Mouse (Mus musculus): ENCODE measurements around the gene Cma1. TPM values are rescaled to one million over a fixed set of nuclear protein-coding genes. Genes with fewer than 3 reads are reported as not detected.
"Not testable (repeated sequence)": the region's sequence is repeated elsewhere in the genome, so short reads cannot be mapped to it uniquely, and the experiment has no call there.

The Cma1 gene
- polyA plus RNA-seq (2012; rRNA removed): 0.20 and 0.21 TPM in 2 replicates

- WGBS: 51% methylated on average over 4 of the region's 4 CpGs
- DNase-seq (ENCODE audit: low read depth, low spot score): no peak
Observed at GRCm38 (mm10) chr14:55944575-55944974, at the start of gene Cma1. Gene Cma1 (minus strand): TSS chr14:55944675.

- not testable (repeated sequence) for DNase-seq (ENCODE audit: low read depth, low spot score)
- 70% methylated on average over 2 of the region's 3 CpGs for WGBS
Observed at GRCm38 (mm10) chr14:55987464-55987863, 43.0 kb upstream of the Cma1 start.

- DNase-seq (ENCODE audit: low read depth, low spot score): not testable (repeated sequence)
- 77% methylated on average over 2 of the region's 2 CpGs for WGBS
Observed at GRCm38 (mm10) chr14:55963900-55964299, 19.4 kb upstream of the Cma1 start.

- no peak for DNase-seq (ENCODE audit: low read depth, low spot score)
- WGBS: 41% methylated on average over 1 of the region's 1 CpGs
Observed at GRCm38 (mm10) chr14:55963263-55963662, 18.8 kb upstream of the Cma1 start.

- no peak for DNase-seq (ENCODE audit: low read depth, low spot score)
- 67% methylated on average over 6 of the region's 6 CpGs for WGBS
Observed at GRCm38 (mm10) chr14:55950346-55951030, 6.0 kb upstream of the Cma1 start, which contains the start of gene Cma2. Gene Cma2 (plus strand): TSS chr14:55950980.

GRCm38 (mm10) chr14:55946269-55946969, 1.9 kb upstream of the Cma1 start:
- 39% methylated on average over 2 of the region's 2 CpGs for WGBS
- DNase-seq (ENCODE audit: low read depth, low spot score): no peak

GRCm38 (mm10) chr14:55943601-55944000, 874 bp downstream of the Cma1 start:
- WGBS: 76% methylated on average over 11 of the region's 11 CpGs
- no peak for DNase-seq (ENCODE audit: low read depth, low spot score)

- 34% methylated on average over 7 of the region's 7 CpGs for WGBS
Observed at GRCm38 (mm10) chr14:55940070-55940800, 4.2 kb downstream of the Cma1 start.

GRCm38 (mm10) chr14:55933586-55933985, 10.9 kb downstream of the Cma1 start:
- no peak for DNase-seq (ENCODE audit: low read depth, low spot score)
- WGBS: 17% methylated on average over 7 of the region's 7 CpGs

More at GRCm38 (mm10) chr14:55940070-55940800, 4.2 kb downstream of the Cma1 start:
- DNase-seq (ENCODE audit: low read depth, low spot score): no peak

GRCm38 (mm10) chr14:55929263-55929997, 15.0 kb downstream of the Cma1 start:
- no peak for DNase-seq (ENCODE audit: low read depth, low spot score)
- 45% methylated on average over 12 of the region's 12 CpGs for WGBS

GRCm38 (mm10) chr14:55926847-55927246, 17.6 kb downstream of the Cma1 start:
- DNase-seq (ENCODE audit: low read depth, low spot score): no peak
- WGBS: 86% methylated on average over 4 of the region's 4 CpGs

GRCm38 (mm10) chr14:55922475-55923232, 21.8 kb downstream of the Cma1 start:
- DNase-seq (ENCODE audit: low read depth, low spot score): no peak
- WGBS: 24% methylated on average over 7 of the region's 7 CpGs

- peak; percentile 72 for DNase-seq (ENCODE audit: low read depth, low spot score)
Observed at GRCm38 (mm10) chr14:55918240-55919082, 26.0 kb downstream of the Cma1 start.

GRCm38 (mm10) chr14:55913406-55913805, 31.1 kb downstream of the Cma1 start:
- 43% methylated on average over 4 of the region's 4 CpGs for WGBS
- DNase-seq (ENCODE audit: low read depth, low spot score): no peak

More at GRCm38 (mm10) chr14:55918240-55919082, 26.0 kb downstream of the Cma1 start:
- 12% methylated on average over 14 of the region's 14 CpGs for WGBS

GRCm38 (mm10) chr14:55905518-55905917, 39.0 kb downstream of the Cma1 start:
- DNase-seq (ENCODE audit: low read depth, low spot score): no peak
- 8% methylated on average over 1 of the region's 1 CpGs for WGBS

- no peak for DNase-seq (ENCODE audit: low read depth, low spot score)
- 7% methylated on average over 12 of the region's 12 CpGs for WGBS
Observed at GRCm38 (mm10) chr14:55900414-55900755, 44.1 kb downstream of the Cma1 start.

GRCm38 (mm10) chr14:55899701-55900413, 44.6 kb downstream of the Cma1 start, which contains the start of gene Sdr39u1:
Gene Sdr39u1 (minus strand): TSS chr14:55900293.
- DNase-seq (ENCODE audit: low read depth, low spot score): no peak
- WGBS: under 1% methylated on average over 39 of the region's 39 CpGs

Measured in large intestine, adult 2 months (tissue).